10 mouse cellular contexts compared by ENCODE assay signal in the genomic region with DNA sequence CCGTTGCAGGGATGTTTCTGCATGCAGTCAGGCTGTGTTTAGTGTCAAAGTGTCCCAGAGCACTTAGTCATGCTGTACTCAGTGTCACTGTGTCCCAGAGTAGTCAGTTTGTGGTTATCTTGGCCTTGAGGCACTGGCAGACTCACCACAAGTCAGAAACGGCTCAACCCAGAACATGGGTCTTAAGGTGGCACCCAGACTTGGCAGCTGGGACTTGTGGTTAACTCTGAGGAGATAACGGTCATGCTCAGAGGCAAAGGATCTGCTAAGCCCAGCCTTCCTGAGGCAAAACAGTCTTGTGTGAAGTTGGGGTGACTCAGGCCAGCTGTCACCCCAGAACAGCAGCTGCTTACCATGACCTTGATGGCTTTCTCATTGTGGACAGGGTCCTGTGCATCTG. TPM values are rescaled to one million over a fixed set of nuclear protein-coding genes. Genes with fewer than 3 reads are reported as not detected.
DNase-seq lines count a peak whose midpoint lies in the region; ATAC-seq and TF ChIP-seq lines count a peak whose summit lies in the region.
"Had no signal": no experiment of that assay in that cellular context is flagged by ENCODE, and none has a peak within 500 bp of the region (broad histone marks: within the 10 kb centered on the region; RNA-seq: fewer than 3 reads in every experiment).

No protein-coding gene starts in this region.

- H3K4me3 ChIP-seq in myocyte, result no peak overlapping the region
- H3K4me3 ChIP-seq: neural tube, embryonic 12.5 days had no signal

- H3ac ChIP-seq in myocyte (ENCODE audit: control insufficient read depth, insufficient read length), result no peak overlapping the region

- ATAC-seq in erythroblast, adult 5-6 weeks (replicated peaks; ENCODE audit: low FRiP score, poor library complexity, severe bottlenecking), result 0 out of 2 replicates have a peak, but pooled peaks have one; percentile 45
- ATAC-seq: lung, postnatal 0 days had no signal

- H3K27me3 ChIP-seq in myocyte (ENCODE audit: control insufficient read depth, insufficient read depth, insufficient read length), result peaks cover 22% of the 10 kb centered on the region

- DNase-seq in CD4-positive helper T cell, adult 2 months (ENCODE audit: low read depth, low spot score), result peak; percentile 76
- peak; percentile 47 for DNase-seq in Muller cell, postnatal 12 days (ENCODE audit: inconsistent ontology term)
- no peak for DNase-seq in retina, postnatal 1 day
- no peak for DNase-seq in gastrocnemius, adult 18-20 months (ENCODE audit: low spot score)
- DNase-seq in frontal cortex, postnatal 10 days (ENCODE audit: low spot score in 2 of 2), result no peak
- DNase-seq in embryo, embryonic 9.5 days (ENCODE audit: extremely low spot score), result no peak

- no peaks in the 10 kb centered on the region for H3K36me3 ChIP-seq in myocyte (ENCODE audit: control insufficient read depth, insufficient read depth)
- H3K36me3 ChIP-seq: neural tube, embryonic 12.5 days had no signal

- no peak for TF ChIP-seq POLR2A in myocyte (IDR thresholded peaks at IDR 0.05; ENCODE audit: insufficient read length, low read depth)

- no peaks in the 10 kb centered on the region for H3K79me2 ChIP-seq in myocyte (ENCODE audit: control insufficient read depth, insufficient read depth)

- H3K4me2 ChIP-seq in myocyte (ENCODE audit: low read depth), result no peak overlapping the region
- H3K4me2 ChIP-seq: neural tube, embryonic 12.5 days had no signal

TF ChIP-seq in myocyte, 11 proteins besides CTCF, POLR2A, EP300 and RAD21:
- no peak for TF ChIP-seq POLR2AphosphoS2 (IDR thresholded peaks at IDR 0.05; ENCODE audit: insufficient read length, low read depth)
- no peak for TF ChIP-seq USF1 (IDR thresholded peaks at IDR 0.05; ENCODE audit: low read depth)
- TF ChIP-seq TCF12 (IDR thresholded peaks at IDR 0.05; ENCODE audit: insufficient read depth, poor library complexity, severe bottlenecking), result peak; percentile 82
- no peak for TF ChIP-seq E2F4 (IDR thresholded peaks at IDR 0.05; ENCODE audit: insufficient read depth)
- TF ChIP-seq SRF (IDR thresholded peaks at IDR 0.05; ENCODE audit: control insufficient read depth, insufficient read length, low read depth), result no peak
- TF ChIP-seq REST (IDR thresholded peaks at IDR 0.05; ENCODE audit: insufficient read depth, insufficient read length), result no peak
- TF ChIP-seq CEBPB (IDR thresholded peaks at IDR 0.05; ENCODE audit: insufficient read depth, poor library complexity, severe bottlenecking), result no peak
- peak; percentile 85 for TF ChIP-seq TCF3 (IDR thresholded peaks at IDR 0.05; ENCODE audit: insufficient read length, low read depth)
- TF ChIP-seq MYOG (IDR thresholded peaks at IDR 0.05; ENCODE audit: control insufficient read depth in 1 of 3, insufficient read depth in 1 of 3, insufficient read length in 2 of 3, low read depth in 2 of 3), result peak; percentile 81 to 83 (median 82)
- peak; percentile 71 to 92 (median 90) for TF ChIP-seq MYOD1 (IDR thresholded peaks at IDR 0.05; ENCODE audit: control insufficient read depth in 1 of 3, insufficient read length in 2 of 3, low read depth in 2 of 3)
TF ChIP-seq in myocyte: peak in this region for 4.

RNA-seq across cellular contexts. Expression of a gene that starts 7.3 kb away (rescaled TPM):
- 0.38 and 5.2 TPM in 2 replicates for total RNA-seq in erythroblast, adult 5-6 weeks (2015; ENCODE audit: low replicate concordance)
- total RNA-seq in erythroblast, adult 5-6 weeks (2017; ENCODE audit: low replicate concordance), result 7.8 and 11.2 TPM in 2 replicates
- polyA plus RNA-seq in myocyte (2012; fragmentation: generic; extraction: Trizol), result 5.3 TPM
- 1 to 10 TPM; 4.1 to 6.6 TPM for total RNA-seq in gastrocnemius, adult 18-20 months (2021)

RNA-seq across cellular contexts. Expression of a gene that starts 13.1 kb away (rescaled TPM):
- total RNA-seq in erythroblast, adult 5-6 weeks (2015; ENCODE audit: low replicate concordance), result 35.5 and 50.4 TPM in 2 replicates
- total RNA-seq in erythroblast, adult 5-6 weeks (2017; ENCODE audit: low replicate concordance), result 34.0 and 37.2 TPM in 2 replicates
- polyA plus RNA-seq in myocyte (2012; fragmentation: generic; extraction: Trizol), result 0.44 TPM
- 1 to 10 TPM; 3.2 to 6.7 TPM for total RNA-seq in gastrocnemius, adult 18-20 months (2021)

RNA-seq across cellular contexts. Expression of a gene that starts 23.0 kb away (rescaled TPM):
- total RNA-seq in erythroblast, adult 5-6 weeks (2015; ENCODE audit: low replicate concordance), result 16.1 and 55.0 TPM in 2 replicates
- 17.2 and 29.1 TPM in 2 replicates for total RNA-seq in erythroblast, adult 5-6 weeks (2017; ENCODE audit: low replicate concordance)
- 0.26 TPM for polyA plus RNA-seq in myocyte (2012; fragmentation: generic; extraction: Trizol)
- total RNA-seq in gastrocnemius, adult 18-20 months (2021), result 1 to 10 TPM in 1 of 2 experiments, under 1 TPM in 1; 0.73 to 3.8 TPM

RNA-seq across cellular contexts. Expression of a gene that starts 23.2 kb away (rescaled TPM):
- 6.9 and 12.1 TPM in 2 replicates for total RNA-seq in erythroblast, adult 5-6 weeks (2015; ENCODE audit: low replicate concordance)
- 13.3 and 24.7 TPM in 2 replicates for total RNA-seq in erythroblast, adult 5-6 weeks (2017; ENCODE audit: low replicate concordance)
- 0.62 TPM for polyA plus RNA-seq in myocyte (2012; fragmentation: generic; extraction: Trizol)
- 1 to 10 TPM in 1 of 2 experiments, under 1 TPM in 1; 0.98 to 3.6 TPM for total RNA-seq in gastrocnemius, adult 18-20 months (2021)

RNA-seq across cellular contexts. Expression of a gene that starts 28.1 kb away (rescaled TPM):
- 4.8 and 8.1 TPM in 2 replicates for total RNA-seq in erythroblast, adult 5-6 weeks (2015; ENCODE audit: low replicate concordance)
- total RNA-seq in erythroblast, adult 5-6 weeks (2017; ENCODE audit: low replicate concordance), result 1.4 TPM in 1 of 2 replicates, not detected in the other
- not detected for polyA plus RNA-seq in myocyte (2012; fragmentation: generic; extraction: Trizol)
- total RNA-seq in gastrocnemius, adult 18-20 months (2021), result under 1 TPM; 0.14 to 0.33 TPM
- polyA plus RNA-seq: neural tube, embryonic 12.5 days had no signal

Comparison
In these comparisons a context has a peak if more than half of its experiments do, and no peak if none do; other contexts are left out.
1. DNase-seq: peak in CD4-positive helper T cell, adult 2 months (single experiment) and Muller cell, postnatal 12 days (single experiment); none in retina, postnatal 1 day (single experiment), gastrocnemius, adult 18-20 months (single experiment), frontal cortex, postnatal 10 days (0 of 2) and embryo, embryonic 9.5 days (single experiment).
2. RNA of a gene that starts 13.1 kb away (total RNA-seq): 34.0 to 50.4 TPM in erythroblast, adult 5-6 weeks; 3.2 to 6.7 TPM in gastrocnemius, adult 18-20 months; every median in the first group is over 4 times any median in the second.